Mouse (Mus musculus): ENCODE measurements around the gene Lamtor2. TPM values are rescaled to one million over a fixed set of nuclear protein-coding genes. Genes with fewer than 3 reads are reported as not detected.

Gene Lamtor2
- polyA plus RNA-seq, 1 experiment, result 122 TPM

DNA sequence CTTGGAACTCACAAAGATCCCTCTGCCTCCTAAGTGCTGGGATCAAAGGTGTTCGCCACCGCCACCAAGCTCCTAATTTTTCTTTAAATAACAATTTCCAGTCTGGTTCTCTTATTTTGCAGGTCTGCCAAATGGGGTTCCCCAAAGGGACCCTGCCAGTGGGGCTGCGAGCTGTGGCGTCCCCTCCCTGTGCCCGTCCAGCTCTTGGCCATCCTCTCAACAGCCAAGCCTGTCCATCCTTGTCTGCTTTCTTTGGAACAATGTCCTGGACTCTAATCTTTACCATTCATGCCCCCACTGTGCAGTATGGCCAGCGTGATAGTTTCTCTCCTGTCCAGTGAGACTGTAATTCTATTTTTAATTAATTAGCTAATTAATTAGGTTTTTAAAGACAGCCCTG, 31.7 kb downstream of the Lamtor2 start:
- TF ChIP-seq CTCF (IDR thresholded peaks at IDR 0.05; ENCODE audit: borderline replicate concordance, extremely low read depth, insufficient read depth, insufficient read length) (no peak), POLR2A (IDR thresholded peaks at IDR 0.05; ENCODE audit: borderline replicate concordance, extremely low read depth, insufficient read depth, insufficient read length, poor library complexity, severe bottlenecking) (no peak)
- DNase-seq (ENCODE audit: low read depth), result no peak

DNA sequence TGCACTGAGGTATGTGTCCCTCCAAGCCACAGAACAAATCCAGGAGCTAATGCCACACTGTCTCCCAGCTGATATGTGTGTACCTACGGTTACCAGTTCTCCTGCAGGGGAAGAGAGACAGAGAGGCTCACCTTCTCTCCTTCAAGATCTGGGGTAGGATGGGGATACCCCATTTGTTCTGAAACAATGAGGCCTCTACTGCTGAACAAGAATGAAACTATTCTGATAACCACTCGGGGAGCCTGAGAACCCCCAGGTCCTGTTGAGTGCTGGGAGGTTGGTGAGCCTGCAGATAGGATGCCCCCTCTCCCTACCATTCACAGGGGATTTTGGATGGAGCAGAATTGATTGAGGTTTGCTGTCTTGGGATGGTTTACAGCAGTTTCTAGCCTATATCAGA, 32.8 kb downstream of the Lamtor2 start:
- TF ChIP-seq CTCF (IDR thresholded peaks at IDR 0.05; ENCODE audit: borderline replicate concordance, extremely low read depth, insufficient read depth, insufficient read length) (no peak), POLR2A (IDR thresholded peaks at IDR 0.05; ENCODE audit: borderline replicate concordance, extremely low read depth, insufficient read depth, insufficient read length, poor library complexity, severe bottlenecking) (no peak)
- no peak for DNase-seq (ENCODE audit: low read depth)

DNA sequence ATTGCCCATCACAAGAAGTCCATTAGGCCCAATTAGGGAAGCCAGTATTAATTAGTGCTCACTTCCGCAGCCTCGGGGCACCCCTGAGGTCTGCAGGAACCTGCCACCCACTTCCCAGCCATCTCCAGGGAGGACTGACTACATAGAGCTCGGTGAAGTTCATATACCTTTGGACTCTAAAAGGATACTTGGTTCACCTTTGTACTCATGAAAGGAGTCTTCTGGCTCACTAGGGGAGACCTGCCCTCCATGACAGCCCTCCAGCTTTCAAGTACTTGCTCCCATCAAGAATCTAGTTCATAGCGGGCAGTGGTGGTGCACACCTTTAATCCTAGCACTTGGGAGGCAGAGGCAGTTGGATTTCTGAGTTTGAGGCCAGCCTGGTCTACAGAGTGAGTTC, 34.5 kb downstream of the Lamtor2 start:
- no peak for DNase-seq (ENCODE audit: low read depth)
- TF ChIP-seq CTCF (IDR thresholded peaks at IDR 0.05; ENCODE audit: borderline replicate concordance, extremely low read depth, insufficient read depth, insufficient read length), result no peak
- TF ChIP-seq POLR2A (IDR thresholded peaks at IDR 0.05; ENCODE audit: borderline replicate concordance, extremely low read depth, insufficient read depth, insufficient read length, poor library complexity, severe bottlenecking), result no peak

DNA sequence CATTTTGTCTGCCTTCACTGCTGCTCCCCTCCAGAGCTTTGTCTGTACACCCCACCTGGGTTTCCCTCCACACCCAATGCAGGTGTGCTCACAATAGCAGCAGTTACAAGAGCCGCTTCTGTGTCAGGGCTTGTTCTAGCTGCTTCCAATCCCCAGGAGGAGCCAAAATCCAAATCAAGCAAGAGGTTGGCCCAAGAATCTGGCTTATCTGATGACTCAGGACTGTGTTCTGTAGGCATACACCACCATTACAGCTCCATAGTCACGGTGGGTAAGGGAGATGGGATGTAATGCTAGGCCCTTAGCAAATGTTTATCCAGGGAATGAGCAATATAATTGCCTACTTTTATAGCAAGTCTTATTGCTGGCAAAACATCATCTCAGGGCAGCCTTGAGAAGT, 36.5 kb downstream of the Lamtor2 start:
- DNase-seq (ENCODE audit: low read depth), result no peak

DNA sequence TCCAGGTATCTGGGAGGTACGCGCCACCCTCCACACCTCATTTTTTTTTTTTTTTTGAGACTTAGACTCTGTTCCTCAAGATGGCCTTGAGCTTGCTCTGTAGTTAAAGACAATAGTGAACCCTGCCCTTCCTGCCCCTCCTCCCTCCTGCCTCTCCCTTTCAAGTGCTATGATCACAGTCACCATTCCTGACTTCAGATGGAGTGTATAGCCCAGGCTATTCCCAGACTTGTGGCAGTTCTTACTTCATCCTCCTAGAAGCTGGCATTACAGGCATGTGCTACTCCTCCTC, 37.8 kb downstream of the Lamtor2 start:
- TF ChIP-seq POLR2A (IDR thresholded peaks at IDR 0.05; ENCODE audit: borderline replicate concordance, extremely low read depth, insufficient read depth, insufficient read length, poor library complexity, severe bottlenecking) (no peak), CTCF (IDR thresholded peaks at IDR 0.05; ENCODE audit: borderline replicate concordance, extremely low read depth, insufficient read depth, insufficient read length) (no peak)
- no peak for DNase-seq (ENCODE audit: low read depth)

More for the DNA sequence above, 36.5 kb downstream of the Lamtor2 start:
- TF ChIP-seq POLR2A (IDR thresholded peaks at IDR 0.05; ENCODE audit: borderline replicate concordance, extremely low read depth, insufficient read depth, insufficient read length, poor library complexity, severe bottlenecking), result no peak

DNA sequence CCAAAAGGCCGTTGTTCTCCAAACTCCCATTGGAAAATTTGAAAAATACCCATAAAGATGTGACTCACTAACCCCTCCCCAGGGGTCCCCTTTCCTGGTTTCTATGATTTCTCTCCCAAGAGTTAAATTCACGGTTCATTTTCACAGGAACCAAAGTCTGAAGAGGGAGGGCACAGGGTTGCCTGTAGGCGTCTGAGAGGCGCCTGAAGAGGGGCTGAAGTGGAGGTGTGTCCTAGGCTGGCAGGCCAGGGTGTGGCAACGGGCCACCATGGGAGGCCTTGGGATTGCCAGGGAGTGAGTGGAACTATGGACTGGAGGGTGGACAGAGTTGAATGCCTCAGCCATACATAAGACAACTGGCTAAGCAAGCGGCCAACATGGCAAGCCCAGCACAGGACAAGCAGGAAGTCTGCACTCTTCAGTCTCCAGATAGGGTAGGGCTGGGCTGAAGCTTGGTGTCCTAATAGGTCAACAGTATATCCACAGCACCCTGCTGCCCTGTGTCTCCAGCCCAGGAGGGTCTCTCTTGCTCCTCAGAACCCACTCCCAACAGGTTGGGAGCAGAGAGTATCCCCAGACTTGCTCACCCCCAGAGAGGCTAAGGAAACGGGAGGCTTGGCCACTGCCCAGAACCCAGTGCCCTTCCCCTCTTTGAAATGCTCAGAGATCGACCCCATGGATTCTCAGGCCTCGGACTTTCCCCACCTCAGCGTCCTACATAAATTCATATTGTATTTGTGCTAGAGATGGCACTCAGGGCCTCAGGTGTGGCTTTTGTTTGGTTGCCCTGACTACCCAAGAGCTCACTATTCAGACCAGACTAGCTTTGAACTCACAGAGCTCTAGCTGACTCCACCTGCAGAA, 38.4 kb downstream of the Lamtor2 start:
- TF ChIP-seq CTCF (IDR thresholded peaks at IDR 0.05; ENCODE audit: borderline replicate concordance, extremely low read depth, insufficient read depth, insufficient read length), result no peak
- no peak for TF ChIP-seq POLR2A (IDR thresholded peaks at IDR 0.05; ENCODE audit: borderline replicate concordance, extremely low read depth, insufficient read depth, insufficient read length, poor library complexity, severe bottlenecking)
- DNase-seq (ENCODE audit: low read depth), result no peak

DNA sequence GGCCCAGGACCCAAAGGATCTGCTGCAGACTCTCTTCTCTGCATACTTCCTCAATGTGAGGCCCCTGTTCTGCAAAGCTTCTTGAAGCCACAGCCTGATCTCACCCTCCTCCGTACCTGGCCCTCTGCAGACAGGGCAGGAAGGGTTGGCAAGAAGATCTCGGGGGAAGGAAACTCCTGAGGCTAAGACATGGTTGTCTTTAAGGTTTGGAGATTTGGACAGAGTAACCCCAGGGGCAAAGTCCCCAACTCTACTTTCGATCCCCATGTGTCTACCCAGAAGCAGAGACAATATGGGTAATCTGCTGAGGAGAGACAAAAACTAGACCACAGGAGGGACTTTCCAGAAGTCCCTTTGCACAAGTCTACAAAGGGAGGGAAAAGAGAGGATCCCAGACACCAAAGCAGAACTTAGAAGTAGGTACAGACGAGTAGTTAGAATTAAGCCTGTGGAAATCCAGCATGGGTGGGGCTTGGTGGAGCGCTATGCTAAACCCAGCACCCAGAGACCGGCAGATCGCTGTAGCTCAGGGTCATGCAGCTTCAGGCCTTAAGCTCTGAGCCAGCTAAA, 39.2 kb downstream of the Lamtor2 start:
- no peak for TF ChIP-seq CTCF (IDR thresholded peaks at IDR 0.05; ENCODE audit: borderline replicate concordance, extremely low read depth, insufficient read depth, insufficient read length)
- TF ChIP-seq POLR2A (IDR thresholded peaks at IDR 0.05; ENCODE audit: borderline replicate concordance, extremely low read depth, insufficient read depth, insufficient read length, poor library complexity, severe bottlenecking), result no peak
- DNase-seq (ENCODE audit: low read depth), result no peak

DNA sequence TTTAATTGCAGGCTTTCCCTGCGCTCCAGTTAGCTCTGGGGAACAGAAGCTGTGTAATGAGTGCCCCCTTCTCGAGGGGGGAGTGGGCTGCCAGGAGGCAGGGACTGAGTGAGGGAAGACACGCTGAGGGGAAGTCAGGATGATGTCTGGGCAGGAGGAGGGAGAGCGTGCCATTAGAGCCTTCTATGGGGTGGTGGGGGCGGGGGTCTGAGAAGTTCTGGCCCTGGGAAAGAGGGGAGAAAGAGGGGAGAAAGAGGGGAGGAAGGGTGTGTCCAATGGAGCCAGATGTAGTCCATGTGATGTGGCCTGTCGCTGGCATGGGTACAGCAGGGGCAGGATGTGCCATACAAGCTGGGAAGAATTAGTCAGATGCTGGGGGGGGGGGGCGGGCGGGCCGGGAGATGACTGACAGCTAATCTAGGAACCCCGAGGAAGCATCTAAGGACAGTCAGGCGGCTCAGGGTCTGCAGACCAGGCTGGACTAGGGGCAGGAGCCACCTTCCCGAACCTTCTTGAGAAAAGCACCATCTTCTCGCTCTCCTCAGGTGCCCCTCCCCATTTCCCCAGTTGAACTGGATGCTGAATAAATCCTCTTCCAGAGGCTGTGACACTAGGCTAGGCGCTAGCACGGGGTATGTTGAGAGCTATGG, 39.9 kb downstream of the Lamtor2 start:
- no peak for TF ChIP-seq CTCF (IDR thresholded peaks at IDR 0.05; ENCODE audit: borderline replicate concordance, extremely low read depth, insufficient read depth, insufficient read length)
- no peak for TF ChIP-seq POLR2A (IDR thresholded peaks at IDR 0.05; ENCODE audit: borderline replicate concordance, extremely low read depth, insufficient read depth, insufficient read length, poor library complexity, severe bottlenecking)
- peak; percentile 48 for DNase-seq (ENCODE audit: low read depth)

DNA sequence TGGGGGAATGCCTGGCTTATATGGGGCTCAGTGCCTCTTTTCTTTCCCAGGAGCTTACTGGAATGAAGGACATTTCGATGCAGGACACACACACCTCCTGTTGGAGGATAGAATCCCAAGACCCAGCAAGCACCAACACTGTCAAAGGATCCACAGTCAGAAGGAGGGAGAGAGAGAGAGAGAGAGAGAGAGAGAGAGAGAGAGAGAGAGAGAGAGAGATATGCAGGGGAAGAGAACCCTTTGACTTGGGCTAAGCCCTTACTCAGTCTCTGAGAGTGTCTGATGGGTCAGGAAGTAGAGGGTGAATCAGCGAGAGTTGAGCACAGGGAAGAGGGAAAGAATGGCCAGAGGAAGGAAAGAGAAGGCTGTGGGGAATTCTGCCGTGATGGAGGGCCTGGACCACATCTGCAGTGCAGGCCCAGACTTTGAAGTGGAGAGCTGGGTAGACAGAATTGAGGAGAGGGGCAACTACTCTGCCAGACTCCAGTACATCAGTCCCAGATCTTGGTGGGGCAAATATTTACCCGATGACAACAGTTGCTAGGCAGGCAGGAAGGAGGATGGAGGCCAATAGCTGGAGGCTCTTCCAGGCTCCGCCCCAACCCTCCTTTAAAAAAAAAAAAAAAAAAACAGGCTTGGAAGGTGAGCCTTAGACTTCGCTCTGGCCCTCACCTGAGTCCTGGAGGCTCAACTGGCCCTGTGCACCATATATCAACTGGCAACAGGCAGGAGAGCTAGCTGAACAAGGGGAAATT, 40.6 kb downstream of the Lamtor2 start:
- no peak for TF ChIP-seq CTCF (IDR thresholded peaks at IDR 0.05; ENCODE audit: borderline replicate concordance, extremely low read depth, insufficient read depth, insufficient read length)
- TF ChIP-seq POLR2A (IDR thresholded peaks at IDR 0.05; ENCODE audit: borderline replicate concordance, extremely low read depth, insufficient read depth, insufficient read length, poor library complexity, severe bottlenecking), result no peak
- DNase-seq (ENCODE audit: low read depth), result peak; percentile 49

DNA sequence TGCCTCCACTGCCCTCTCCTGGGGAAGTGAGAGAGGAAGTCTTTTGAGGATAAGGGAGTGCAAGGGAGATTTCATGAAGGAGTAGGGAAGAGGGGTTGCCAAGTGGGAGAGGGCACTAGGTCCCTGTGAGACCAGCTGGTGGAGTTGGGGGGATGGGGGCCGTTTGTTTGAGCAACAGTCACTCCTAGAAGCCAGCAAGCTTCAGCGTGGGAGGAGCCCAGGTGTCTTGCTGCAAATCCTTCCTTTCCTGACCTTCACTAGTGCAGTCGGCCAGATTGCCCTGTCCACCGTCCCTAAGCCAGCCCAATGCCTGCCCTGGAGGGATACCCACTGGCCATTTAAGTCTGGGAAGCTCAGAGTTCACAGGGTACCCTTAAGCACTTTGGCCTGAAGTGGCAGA, 41.3 kb downstream of the Lamtor2 start:
- TF ChIP-seq POLR2A (IDR thresholded peaks at IDR 0.05; ENCODE audit: borderline replicate concordance, extremely low read depth, insufficient read depth, insufficient read length, poor library complexity, severe bottlenecking) (no peak), CTCF (IDR thresholded peaks at IDR 0.05; ENCODE audit: borderline replicate concordance, extremely low read depth, insufficient read depth, insufficient read length) (no peak)
- no peak for DNase-seq (ENCODE audit: low read depth)
